Mouse (Mus musculus): ENCODE data around the gene Gm8947.

Gm8947 gene

DNA sequence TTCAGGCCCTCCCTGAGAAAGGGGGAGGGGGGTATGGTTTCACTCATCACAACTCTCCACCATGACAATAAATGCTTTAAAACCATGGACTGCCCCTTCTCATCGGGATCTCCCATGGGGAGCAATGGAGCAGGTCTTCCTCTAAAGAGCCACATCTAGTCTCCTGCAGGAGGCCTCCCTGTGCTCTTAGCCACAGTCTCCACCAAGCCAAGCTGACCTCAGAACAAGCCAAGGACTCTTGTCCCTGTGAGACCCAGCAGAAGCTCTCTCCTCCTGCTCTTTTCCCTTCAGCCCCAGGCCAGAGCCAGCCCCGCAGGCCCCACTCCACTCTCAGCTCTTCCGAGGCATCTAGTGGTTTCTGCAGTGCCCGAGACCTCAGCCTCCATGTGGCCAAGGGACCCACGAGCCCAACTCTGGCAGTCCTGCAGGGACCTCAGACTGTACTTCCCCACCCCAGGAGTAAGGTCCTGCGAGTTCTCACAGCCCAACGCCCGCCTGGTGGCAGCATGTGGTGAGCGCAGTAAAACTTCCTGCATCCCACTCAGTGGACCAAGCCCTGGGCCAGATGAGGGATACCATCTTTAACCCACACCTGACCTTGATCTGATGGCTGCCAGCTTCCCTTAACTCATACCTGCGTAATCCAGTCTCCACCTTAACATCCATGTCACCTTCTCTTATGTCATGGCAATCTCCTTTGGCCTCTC is 30.5 kb downstream of the Gm8947 start:
- no peak for DNase-seq (ENCODE audit: extremely low read depth, low read depth, low spot score)

GRCm38 (mm10) chr1:151223377-151223776 is 31.2 kb downstream of the Gm8947 start:
- DNase-seq (ENCODE audit: extremely low read depth, low read depth, low spot score) = no peak

GRCm38 (mm10) chr1:151224536-151224935 is 32.4 kb downstream of the Gm8947 start:
- no peak for DNase-seq (ENCODE audit: extremely low read depth, low read depth, low spot score)

DNA sequence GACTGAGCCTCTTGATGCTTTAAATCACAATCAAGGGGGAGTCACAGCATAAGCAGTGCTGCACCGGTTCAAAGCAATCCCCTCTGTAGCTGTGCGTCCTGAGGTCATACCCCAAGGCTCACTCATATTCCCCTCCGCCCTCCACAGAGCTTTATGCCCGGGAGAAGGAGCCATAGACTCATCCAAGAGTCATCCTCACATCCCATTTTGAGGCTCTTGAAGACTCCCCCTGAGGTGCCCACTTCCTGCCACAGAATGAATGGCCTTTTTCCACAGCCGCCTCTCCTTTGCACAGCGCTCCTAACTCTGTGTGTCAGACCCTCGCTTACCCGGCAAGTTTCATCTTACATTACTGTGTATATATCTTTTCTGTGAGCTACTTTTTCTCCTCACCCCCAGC is 35.3 kb downstream of the Gm8947 start:
- no peak for DNase-seq (ENCODE audit: extremely low read depth, low read depth, low spot score)

- no peak for DNase-seq (ENCODE audit: extremely low read depth, low read depth, low spot score)
Observed at GRCm38 (mm10) chr1:151228320-151228989, 36.3 kb downstream of the Gm8947 start.

GRCm38 (mm10) chr1:151232346-151232745 is 40.2 kb downstream of the Gm8947 start:
- DNase-seq (ENCODE audit: extremely low read depth, low read depth, low spot score) = no peak

GRCm38 (mm10) chr1:151233756-151234155 is 41.6 kb downstream of the Gm8947 start:
- DNase-seq (ENCODE audit: extremely low read depth, low read depth, low spot score) = no peak

DNA sequence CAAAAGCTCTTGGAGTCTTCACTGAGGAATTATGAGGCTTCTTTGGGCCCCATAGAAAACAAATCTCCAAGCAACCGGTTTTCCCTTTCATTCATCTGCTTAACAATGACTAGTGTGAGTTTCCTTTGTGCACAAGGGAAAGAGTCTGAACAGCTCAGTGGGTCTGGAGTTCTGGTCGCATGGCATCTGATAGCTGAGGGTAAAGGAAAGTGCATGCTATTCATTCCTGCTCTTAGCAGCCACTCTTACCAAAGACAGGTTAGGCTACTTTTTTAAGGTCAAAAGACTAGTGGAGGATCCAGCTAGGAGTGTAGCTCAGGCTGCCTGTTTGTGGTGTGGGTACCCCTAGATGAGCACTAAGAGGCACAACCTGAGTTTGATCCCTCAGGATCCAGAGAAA is 43.4 kb downstream of the Gm8947 start:
- no peak for DNase-seq (ENCODE audit: extremely low read depth, low read depth, low spot score)

GRCm38 (mm10) chr1:151236141-151236930 is 44.2 kb downstream of the Gm8947 start:
- DNase-seq (ENCODE audit: extremely low read depth, low read depth, low spot score) = no peak

DNA sequence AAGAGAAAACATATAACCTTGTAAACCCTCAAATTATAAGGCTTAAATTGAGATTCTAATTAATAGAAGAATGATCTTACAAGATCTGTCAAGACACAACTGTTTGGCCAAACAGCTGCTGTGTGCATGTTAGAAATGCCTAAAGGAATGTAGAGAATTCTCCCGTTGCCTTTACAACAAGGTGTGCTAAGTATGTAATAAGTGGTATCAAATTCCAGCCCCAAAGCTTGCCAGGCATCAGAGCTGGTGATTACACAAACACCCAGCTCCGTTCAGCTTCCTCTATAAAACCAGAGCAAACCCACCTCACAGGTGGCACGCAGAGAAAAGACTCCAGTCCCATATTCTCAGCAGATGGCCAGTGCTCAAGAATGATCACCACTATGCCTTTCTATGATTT is 45.6 kb downstream of the Gm8947 start:
- no peak for DNase-seq (ENCODE audit: extremely low read depth, low read depth, low spot score)

DNA sequence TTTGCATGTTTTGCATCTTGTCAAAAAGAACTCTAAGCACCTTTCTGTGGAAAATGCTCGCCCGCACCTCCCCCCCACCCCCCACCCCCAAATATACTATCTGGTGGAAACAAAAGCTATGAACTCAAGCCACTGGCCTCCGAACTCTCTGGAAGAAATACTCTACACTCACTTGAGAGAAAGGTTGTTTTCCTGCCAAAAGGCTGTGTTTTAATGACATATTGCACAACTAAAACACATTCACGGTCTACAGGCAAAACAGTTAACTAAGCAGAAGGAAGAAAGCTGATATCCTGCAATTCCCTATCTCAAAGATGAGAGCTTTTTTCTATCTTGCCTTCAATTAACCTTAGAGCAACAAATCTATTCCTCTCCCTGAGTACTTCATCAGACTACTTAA is 51.2 kb downstream of the Gm8947 start:
- no peak for DNase-seq (ENCODE audit: extremely low read depth, low read depth, low spot score)

Data from fat pad, adult 2 months (tissue).